Mouse (Mus musculus) forebrain, embryonic 14.5 days (tissue): ENCODE measurements around the gene Psmb2. TPM values are rescaled to one million over a fixed set of nuclear protein-coding genes. Genes with fewer than 3 reads are reported as not detected.

ENCODE experiments used
- ATAC-seq: fragments of 200-750 bp; cut with Nextera tagmentation; 2 replicates; pipeline ENCODE4 v1.8.0; 2017; ENCODE audit warnings: mild to moderate bottlenecking, moderate library complexity
- DNase-seq: peaks from one replicate; pipeline ENCODE4 v3.0.0-alpha.2; 2015; ENCODE audit warnings: low spot score
- H3K27ac ChIP-seq: fragments of 300-500 bp; sonication (generic); 2 replicates; pipeline ENCODE4 v1.5.1; 2014; ENCODE audit warnings: low read depth, mild to moderate bottlenecking, control low read depth, low read length, moderate library complexity
- H3K27me3 ChIP-seq: fragments of 300-500 bp; sonication (generic); replicated peaks from 2 replicates; pipeline ENCODE4 v1.6.1; 2014; ENCODE audit warnings: low read length, control low read depth, mixed read lengths; ENCODE audit not compliant: control insufficient read depth, insufficient read depth
- H3K36me3 ChIP-seq: fragments of 300-500 bp; sonication (generic); 2 replicates; pipeline ENCODE4 v1.6.1; 2014; ENCODE audit warnings: low read length, control low read depth; ENCODE audit not compliant: control insufficient read depth, insufficient read depth
- H3K4me1 ChIP-seq: fragments of 300-500 bp; sonication (generic); 2 replicates; pipeline ENCODE4 v1.6.1; 2014; ENCODE audit warnings: antibody characterized with exemption, low read length, control low read depth; ENCODE audit not compliant: control insufficient read depth, insufficient read depth
- H3K4me2 ChIP-seq: fragments of 300-500 bp; sonication (generic); 2 replicates; pipeline ENCODE4 v1.6.1; 2014; ENCODE audit warnings: mild to moderate bottlenecking, control low read depth, low read length
- H3K4me3 ChIP-seq: fragments of 300-500 bp; sonication (generic); 2 replicates; pipeline ENCODE4 v1.5.1; 2014; ENCODE audit warnings: low read depth, low read length, control low read depth
- H3K9ac ChIP-seq: fragments of 300-500 bp; sonication (generic); 2 replicates; pipeline ENCODE4 v1.6.1; 2014; ENCODE audit warnings: mild to moderate bottlenecking, low read length, control low read depth, moderate library complexity
- H3K9me3 ChIP-seq: fragments of 300-500 bp; sonication (generic); replicated peaks from 2 replicates; pipeline ENCODE4 v1.6.1; 2016; ENCODE audit warnings: low read length, control low read depth, mixed read lengths; ENCODE audit not compliant: control insufficient read depth
- WGBS: fragments of 180-500 bp; shearing (Covaris S2); extraction: QIAGEN DNeasy Blood & Tissue Kit; methylation state at CpG from one replicate; pipeline ENCODE4 v1.1.7; 2014; 5-methylcytosine and 5-hydroxymethylcytosine counted together
- polyA plus RNA-seq: library from polyadenylated mRNA; unstranded; fragments of >200 nt; fragmentation: Nextera tagmentation; extraction: Ambion mirVana; gene quantifications from 2 replicates; pipeline ENCODE4 v1.2.1, GENCODE M21; 2014

The Psmb2 gene
- polyA plus RNA-seq, 1 experiment from 2014 or later = 584 TPM

GRCm38 (mm10) chr4:126693021-126693420 is 15.6 kb downstream of the Psmb2 start:
- Histone ChIP-seq H3K4me2 (no peak overlapping the region), H3K27ac (no peak overlapping the region), H3K9me3 (no peaks in the 10 kb centered on the region), H3K36me3 (peaks cover 14% of the 10 kb centered on the region), H3K4me1 (no peaks in the 10 kb centered on the region), H3K4me3 (no peak overlapping the region), H3K27me3 (no peaks in the 10 kb centered on the region), H3K9ac (no peak overlapping the region)
- 80% methylated on average over 5 of the region's 5 CpGs for WGBS
- ATAC-seq (no peak), DNase-seq (no peak)

- WGBS = 94% methylated on average over 4 of the region's 4 CpGs
- Histone ChIP-seq H3K4me2 (no peak overlapping the region), H3K4me1 (no peaks in the 10 kb centered on the region), H3K9me3 (no peaks in the 10 kb centered on the region), H3K36me3 (peaks cover 20% of the 10 kb centered on the region), H3K9ac (no peak overlapping the region), H3K4me3 (no peak overlapping the region), H3K27me3 (no peaks in the 10 kb centered on the region), H3K27ac (no peak overlapping the region)
- DNase-seq = no peak
- no peak for ATAC-seq
Measured at GRCm38 (mm10) chr4:126696908-126697307, 19.5 kb downstream of the Psmb2 start.

- no peak overlapping the region for H3K4me2 ChIP-seq
- 73% methylated on average over 12 of the region's 12 CpGs for WGBS
- no peak for DNase-seq
- ATAC-seq = no peak
- no peaks in the 10 kb centered on the region for H3K4me1 ChIP-seq
- H3K4me3 ChIP-seq = no peak overlapping the region
- peaks cover 70% of the 10 kb centered on the region for H3K36me3 ChIP-seq
- H3K27ac ChIP-seq = no peak overlapping the region
- no peaks in the 10 kb centered on the region for H3K9me3 ChIP-seq
- no peaks in the 10 kb centered on the region for H3K27me3 ChIP-seq
- H3K9ac ChIP-seq = no peak overlapping the region
Measured at GRCm38 (mm10) chr4:126706630-126707438, 29.4 kb downstream of the Psmb2 start.

GRCm38 (mm10) chr4:126707439-126707826 is 30.0 kb downstream of the Psmb2 start:
- Histone ChIP-seq H3K9ac (no peak overlapping the region), H3K27me3 (no peaks in the 10 kb centered on the region), H3K4me1 (no peaks in the 10 kb centered on the region), H3K4me3 (no peak overlapping the region), H3K36me3 (peaks cover 70% of the 10 kb centered on the region), H3K9me3 (no peaks in the 10 kb centered on the region), H3K4me2 (no peak overlapping the region), H3K27ac (no peak overlapping the region)
- no peak for DNase-seq
- WGBS = 84% methylated on average over 5 of the region's 5 CpGs
- ATAC-seq = no peak

GRCm38 (mm10) chr4:126732111-126732510 is 54.7 kb downstream of the Psmb2 start:
- Histone ChIP-seq H3K27me3 (peaks cover 75% of the 10 kb centered on the region), H3K9me3 (no peaks in the 10 kb centered on the region), H3K4me2 (no peak overlapping the region), H3K27ac (no peak overlapping the region), H3K4me1 (no peaks in the 10 kb centered on the region), H3K9ac (no peak overlapping the region), H3K36me3 (no peaks in the 10 kb centered on the region), H3K4me3 (no peak overlapping the region)
- 2% methylated on average over 18 of the region's 18 CpGs for WGBS
- no peak for DNase-seq
- ATAC-seq = no peak

- no peak for ATAC-seq
- H3K27ac ChIP-seq = no peak overlapping the region
- no peaks in the 10 kb centered on the region for H3K4me1 ChIP-seq
- WGBS = 2% methylated on average over 26 of the region's 26 CpGs
- no peak overlapping the region for H3K4me2 ChIP-seq
- H3K36me3 ChIP-seq = no peaks in the 10 kb centered on the region
- no peaks in the 10 kb centered on the region for H3K9me3 ChIP-seq
- H3K9ac ChIP-seq = no peak overlapping the region
- no peak overlapping the region for H3K4me3 ChIP-seq
- H3K27me3 ChIP-seq = peaks cover 82% of the 10 kb centered on the region
- DNase-seq = no peak
Measured at GRCm38 (mm10) chr4:126732531-126733380, 55.3 kb downstream of the Psmb2 start.

- DNase-seq (no peak), ATAC-seq (no peak)
- no peaks in the 10 kb centered on the region for H3K9me3 ChIP-seq
- no peak overlapping the region for H3K4me3 ChIP-seq
- H3K27me3 ChIP-seq = peaks cover 88% of the 10 kb centered on the region
- WGBS = 4% methylated on average over 16 of the region's 16 CpGs
- H3K9ac ChIP-seq = no peak overlapping the region
- H3K36me3 ChIP-seq = no peaks in the 10 kb centered on the region
- H3K4me1 ChIP-seq = no peaks in the 10 kb centered on the region
- no peak overlapping the region for H3K27ac ChIP-seq
- no peak overlapping the region for H3K4me2 ChIP-seq
Measured at GRCm38 (mm10) chr4:126734001-126734603, 56.7 kb downstream of the Psmb2 start.

- no peaks in the 10 kb centered on the region for H3K36me3 ChIP-seq
- H3K27ac ChIP-seq = no peak overlapping the region
- DNase-seq (no peak), ATAC-seq (no peak)
- H3K9ac ChIP-seq = no peak overlapping the region
- 0 out of 2 replicates have a peak overlapping the region, but pooled peaks have one; percentile 23 for H3K4me2 ChIP-seq
- H3K27me3 ChIP-seq = peaks cover 92% of the 10 kb centered on the region
- H3K9me3 ChIP-seq = no peaks in the 10 kb centered on the region
- H3K4me3 ChIP-seq = peak overlapping the region; percentile 17
- no peaks in the 10 kb centered on the region for H3K4me1 ChIP-seq
- 2% methylated on average over 51 of the region's 51 CpGs for WGBS
Measured at GRCm38 (mm10) chr4:126734700-126735381, 57.4 kb downstream of the Psmb2 start.
